Mouse (Mus musculus) embryo, embryonic 10 days (tissue): ENCODE data around the gene Zfp36l2.
A peak's percentile ranks its signal among the peaks of the same experiment; 100 is the strongest.

Experiments
- DNase-seq: peaks from one replicate; pipeline ENCODE4 v3.0.0-alpha.2; 2015; ENCODE audit warnings: low spot score

The Zfp36l2 gene

GRCm38 (mm10) chr17:84152206-84152975 is 35.4 kb downstream of the Zfp36l2 start:
- no peak for DNase-seq

GRCm38 (mm10) chr17:84151306-84151705 is 36.4 kb downstream of the Zfp36l2 start:
- no peak for DNase-seq

DNA sequence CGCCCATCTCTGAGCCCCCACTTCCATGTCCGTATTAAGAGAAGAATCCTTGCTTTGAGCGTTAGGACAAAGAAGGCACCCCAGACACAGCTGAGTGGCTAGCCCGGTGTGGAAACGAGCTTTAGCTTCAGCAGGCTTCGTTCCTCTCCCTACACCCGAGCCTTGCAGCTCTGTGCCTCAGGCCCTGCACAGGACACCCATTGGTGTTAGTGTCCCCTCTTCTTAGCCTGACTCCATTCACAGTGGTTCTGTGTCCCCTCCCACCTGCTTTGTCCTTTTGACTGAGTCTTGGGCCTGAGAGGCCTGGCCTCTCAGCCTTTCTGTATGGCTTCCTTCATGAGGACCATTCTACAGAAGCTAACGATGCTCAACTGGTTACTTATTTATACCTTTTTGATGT is 37.5 kb downstream of the Zfp36l2 start:
- DNase-seq, result no peak

GRCm38 (mm10) chr17:84149566-84149965 is 38.2 kb downstream of the Zfp36l2 start:
- DNase-seq, result no peak

- peak; percentile 69 for DNase-seq
These were observed 39.0 kb downstream of the Zfp36l2 start for GRCm38 (mm10) chr17:84148499-84149484.

DNA sequence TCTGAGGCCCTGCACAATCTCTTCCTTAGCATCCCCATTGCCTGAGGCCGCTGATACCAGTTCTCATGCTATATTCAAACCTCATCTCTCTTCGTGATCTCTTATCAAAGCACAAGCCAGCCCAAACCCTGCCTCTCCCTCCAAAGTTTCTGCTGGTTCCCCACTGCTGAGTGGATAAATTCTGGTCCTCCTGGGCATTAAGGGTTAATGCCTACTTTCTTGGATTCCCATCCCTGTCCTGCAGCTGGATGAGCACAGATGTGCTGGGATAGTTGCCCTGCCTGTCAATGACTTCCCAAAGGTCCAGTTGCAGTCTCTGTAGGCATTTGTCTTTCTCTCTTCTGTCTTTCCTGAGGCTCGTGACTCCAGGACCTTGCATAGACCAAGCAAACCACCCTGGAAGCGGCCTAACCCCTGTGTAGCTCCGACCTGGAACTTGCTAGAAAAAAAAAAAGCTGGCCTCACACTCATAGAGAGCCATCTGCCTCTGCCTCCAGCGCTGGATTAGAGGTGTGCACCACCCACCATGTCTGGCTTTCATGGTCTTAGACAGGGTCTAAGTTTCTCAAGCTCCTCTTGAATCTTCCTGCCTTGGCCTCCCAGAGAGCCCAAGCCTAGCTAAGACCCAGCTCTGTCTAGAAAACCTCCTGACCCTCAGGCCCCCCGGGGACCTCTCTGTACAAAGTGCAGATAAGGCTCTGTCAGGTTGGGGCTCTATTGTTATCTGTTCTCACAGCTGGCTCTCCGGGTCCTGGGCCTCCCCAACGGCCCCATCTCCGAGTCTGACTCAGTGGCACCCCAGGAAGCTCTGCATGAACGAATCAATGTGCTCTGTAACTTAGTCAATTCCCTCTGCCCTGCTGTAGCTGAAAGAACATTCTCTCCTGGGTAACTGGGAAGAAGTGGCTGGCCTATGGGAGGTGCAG is 40.3 kb downstream of the Zfp36l2 start:
- DNase-seq, result no peak

DNA sequence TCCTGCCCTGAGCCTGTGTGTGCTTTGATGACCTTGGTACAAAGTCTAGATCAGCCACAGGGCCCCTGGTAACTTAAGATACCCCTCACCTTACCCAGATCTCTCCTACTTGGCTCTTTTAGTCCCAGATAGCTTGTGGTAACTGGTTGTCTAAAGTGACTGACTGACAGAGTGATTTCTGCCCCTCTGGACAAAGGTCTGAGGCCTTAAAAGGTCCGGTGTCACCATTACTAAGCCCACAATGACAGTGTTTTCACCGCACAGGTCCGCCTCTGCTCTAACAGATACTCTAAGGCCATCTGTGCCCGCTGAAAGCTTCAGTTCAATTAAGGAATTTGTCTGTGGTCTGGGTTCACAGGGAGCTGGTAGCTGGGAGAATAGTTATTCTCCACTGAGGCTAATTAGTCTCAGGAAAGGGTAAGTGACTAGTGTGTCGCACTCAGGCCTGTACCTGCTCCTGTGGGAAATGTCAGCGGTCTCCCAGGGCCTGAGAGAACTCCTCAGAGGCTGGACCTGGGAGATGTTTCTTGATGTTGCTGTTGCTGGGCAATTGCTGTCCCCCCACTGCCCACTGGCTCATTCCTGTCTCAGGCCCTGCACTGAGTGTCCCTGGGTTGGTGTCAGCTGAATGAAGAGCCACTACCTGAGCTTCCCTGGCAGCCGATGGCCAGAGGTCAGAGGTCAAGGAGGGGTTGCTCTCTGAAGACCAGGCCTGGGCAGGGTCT is 41.1 kb downstream of the Zfp36l2 start:
- no peak for DNase-seq

- DNase-seq, result no peak
These were observed 41.9 kb downstream of the Zfp36l2 start for GRCm38 (mm10) chr17:84145826-84146287.

GRCm38 (mm10) chr17:84144762-84145599 is 42.8 kb downstream of the Zfp36l2 start:
- no peak for DNase-seq

GRCm38 (mm10) chr17:84144130-84144529 is 43.6 kb downstream of the Zfp36l2 start:
- DNase-seq, result no peak

GRCm38 (mm10) chr17:84143219-84143844 is 44.4 kb downstream of the Zfp36l2 start:
- DNase-seq, result no peak

DNA sequence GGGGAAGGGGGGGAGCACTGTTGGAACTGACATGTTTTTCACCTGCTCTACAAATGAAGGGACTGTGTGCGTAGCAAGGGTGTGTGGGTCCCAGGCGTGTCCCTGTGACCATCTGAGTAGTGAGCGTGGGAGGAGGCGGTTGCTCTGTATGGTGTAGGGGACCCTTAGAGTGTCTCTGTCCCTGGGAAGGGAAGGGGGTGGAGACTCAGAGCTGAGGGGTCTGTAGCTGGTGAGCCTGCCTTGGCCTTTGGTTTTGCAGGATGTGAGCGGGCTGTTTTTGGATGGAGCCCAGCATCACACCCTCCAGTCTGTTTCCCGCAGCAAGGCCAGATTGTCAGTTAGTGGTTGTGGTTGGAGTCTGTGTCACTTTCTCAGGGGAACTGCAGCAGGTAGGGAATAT is 46.1 kb downstream of the Zfp36l2 start:
- DNase-seq, result no peak

GRCm38 (mm10) chr17:84140822-84141507 is 46.8 kb downstream of the Zfp36l2 start:
- no peak for DNase-seq

- no peak for DNase-seq
These were observed 50.2 kb downstream of the Zfp36l2 start for GRCm38 (mm10) chr17:84137393-84138171.

DNA sequence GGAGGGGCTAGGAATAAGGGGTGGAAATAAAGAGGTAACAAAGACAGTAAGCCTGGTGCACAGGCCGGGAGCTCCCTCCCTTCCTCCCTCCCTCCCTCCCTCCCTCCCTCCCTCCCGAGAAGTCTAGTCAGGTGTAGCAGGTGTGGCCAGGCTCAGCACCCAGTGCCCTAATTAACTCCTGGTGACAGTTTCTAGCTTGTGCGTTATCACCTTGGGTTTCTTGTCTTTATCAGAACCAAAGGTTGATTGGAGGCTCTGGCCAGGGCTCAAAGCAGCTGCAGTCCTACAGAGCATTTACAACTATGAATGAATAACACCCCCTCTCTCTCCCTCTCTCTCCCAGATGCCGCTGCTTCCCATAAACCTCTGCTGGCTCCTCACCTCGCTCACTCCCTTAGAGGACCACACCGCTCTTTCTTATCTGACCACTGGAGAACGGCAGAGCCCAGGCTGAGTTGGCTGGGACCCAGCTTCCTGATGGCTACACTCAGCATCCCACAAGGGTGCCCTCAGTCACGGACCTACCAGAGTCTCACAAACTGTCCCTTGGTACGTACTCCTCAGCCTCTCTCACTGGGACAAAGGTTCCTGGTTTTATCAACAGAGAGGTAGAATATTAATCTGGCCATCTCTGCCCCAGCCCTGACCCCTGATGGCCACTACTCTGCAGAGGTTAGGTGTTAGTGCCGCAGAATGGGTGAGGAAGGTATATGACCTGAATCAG is 50.9 kb downstream of the Zfp36l2 start:
- DNase-seq, result no peak

GRCm38 (mm10) chr17:84136217-84136616 is 51.5 kb downstream of the Zfp36l2 start:
- DNase-seq, result no peak

GRCm38 (mm10) chr17:84135243-84135642 is 52.5 kb downstream of the Zfp36l2 start:
- DNase-seq, result no peak
